Mouse (Mus musculus) frontal cortex, adult 2 months (tissue): ENCODE measurements around the gene Olfr1196. TPM values are rescaled to one million over a fixed set of nuclear protein-coding genes. Genes with fewer than 3 reads are reported as not detected.
"Not testable (repeated sequence)": the region's sequence is repeated elsewhere in the genome, so short reads cannot be mapped to it uniquely, and the experiment has no call there.

Experiments used
- DNase-seq, 2 experiments: peaks; one replicate each; pipeline ENCODE4 v3.0.0; 2022; ENCODE audit warnings: low spot score in 1 of 2; ENCODE audit errors: extremely low spot score in 1 of 2
- polyA plus RNA-seq: library from polyadenylated mRNA; depleted of rRNA; stranded (reverse); fragments of >200 nt; gene quantifications from 2 replicates; pipeline ENCODE4 v1.2.3, GENCODE M21; 2012; rRNA removed

The Olfr1196 gene
- not detected in 2 replicates for polyA plus RNA-seq

- no peak for DNase-seq
Measured at GRCm38 (mm10) chr2:88704497-88704896, at the start of gene Olfr1196. Gene Olfr1196, minus strand, starts transcription at chr2:88704597.

GRCm38 (mm10) chr2:88751270-88751669, 46.9 kb upstream of the Olfr1196 start, which contains the start of gene Olfr1198:
Gene Olfr1198, minus strand, starts transcription at chr2:88751370.
- no peak for DNase-seq

DNA sequence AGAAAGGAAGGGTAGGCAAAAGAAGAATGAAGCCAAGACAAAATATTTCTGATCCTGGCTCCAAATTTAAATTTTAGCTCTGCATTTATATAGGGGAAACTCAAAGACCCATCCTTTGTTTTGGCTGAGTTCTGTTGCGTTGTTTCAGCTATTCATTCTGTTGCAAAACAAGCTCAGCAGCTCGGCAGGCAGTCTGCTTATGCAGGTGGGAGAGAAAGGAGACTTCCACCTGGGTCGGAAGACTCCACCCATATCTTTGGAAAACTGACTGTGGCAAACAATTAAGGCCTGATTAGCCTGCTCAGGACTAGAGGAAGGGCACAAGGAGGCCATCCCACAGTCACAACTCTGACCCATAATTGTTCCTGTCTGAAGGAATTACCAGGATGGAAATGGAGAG, 39.0 kb upstream of the Olfr1196 start:
- no peak for DNase-seq

GRCm38 (mm10) chr2:88732266-88732665, 27.9 kb upstream of the Olfr1196 start, which contains the start of gene Olfr1197:
Gene Olfr1197, minus strand, starts transcription at chr2:88732366.
- DNase-seq, result no peak

- no peak for DNase-seq
Measured at GRCm38 (mm10) chr2:88689087-88689486, 15.3 kb downstream of the Olfr1196 start, which contains the start of gene Olfr1195. Gene Olfr1195, minus strand, starts transcription at chr2:88689187.

- DNase-seq, result not testable (repeated sequence)
Measured at GRCm38 (mm10) chr2:88675328-88675727, 29.1 kb downstream of the Olfr1196 start, which contains the start of gene Olfr1193. Gene Olfr1193, plus strand, starts transcription at chr2:88675628.

DNA sequence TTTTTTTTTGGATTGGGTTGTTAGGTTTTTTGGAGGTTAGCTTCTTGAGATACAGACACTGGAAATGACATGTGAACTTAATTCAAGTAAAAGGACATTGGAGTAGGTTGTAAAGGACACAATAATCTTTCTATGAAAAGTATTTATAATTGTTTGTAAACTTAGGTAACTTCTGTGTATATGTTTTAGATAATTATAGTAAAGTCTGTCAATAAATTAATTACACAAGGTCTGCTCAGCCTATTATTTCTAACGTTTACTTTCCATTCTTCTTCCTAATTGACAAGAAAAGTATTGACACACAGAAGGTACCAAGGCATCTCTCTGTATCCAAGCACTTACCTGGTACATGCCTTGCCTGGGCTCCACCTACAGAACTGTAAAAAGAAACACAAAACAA, 56.2 kb downstream of the Olfr1196 start, which contains the start of gene Olfr1192-ps1:
Gene Olfr1192-ps1, plus strand, starts transcription at position 301 of the 400 bp plus-strand sequence.
- no peak for DNase-seq

Other genes starting within 250 kb of the Olfr1196 start
- not detected in 2 replicates for gene Olfr1183, start 249.7 kb downstream of the Olfr1196 start, polyA plus RNA-seq
- not detected in 2 replicates for gene Olfr1184, start 221.0 kb downstream of the Olfr1196 start, polyA plus RNA-seq
- not detected in 2 replicates for gene Olfr1185-ps1, start 211.3 kb downstream of the Olfr1196 start, polyA plus RNA-seq
- not detected in 2 replicates for gene Olfr1186, start 186.0 kb downstream of the Olfr1196 start, polyA plus RNA-seq
- gene Olfr1188, start 147.7 kb downstream of the Olfr1196 start, polyA plus RNA-seq, result not detected in 2 replicates
- gene Olfr1189, start 118.1 kb downstream of the Olfr1196 start, polyA plus RNA-seq, result not detected in 2 replicates
- gene Olfr1191-ps1, start 64.1 kb downstream of the Olfr1196 start, polyA plus RNA-seq, result not detected in 2 replicates
- gene Olfr1192-ps1, start 56.1 kb downstream of the Olfr1196 start, polyA plus RNA-seq, result not detected in 2 replicates
- gene Olfr1193, start 29.0 kb downstream of the Olfr1196 start, polyA plus RNA-seq, result not detected in 2 replicates
- gene Olfr1195, start 15.4 kb downstream of the Olfr1196 start, polyA plus RNA-seq, result not detected in 2 replicates
- gene Olfr1197, start 27.8 kb upstream of the Olfr1196 start, polyA plus RNA-seq, result not detected in 2 replicates
- gene Olfr1198, start 46.8 kb upstream of the Olfr1196 start, polyA plus RNA-seq, result not detected in 2 replicates
- not detected in 2 replicates for gene Olfr1199, start 55.9 kb upstream of the Olfr1196 start, polyA plus RNA-seq
- gene Olfr1200, start 65.9 kb upstream of the Olfr1196 start, polyA plus RNA-seq, result not detected in 2 replicates
- gene Olfr1201, start 88.4 kb upstream of the Olfr1196 start, polyA plus RNA-seq, result not detected in 2 replicates
- gene Olfr1202, start 109.9 kb upstream of the Olfr1196 start, polyA plus RNA-seq, result not detected in 2 replicates
- gene Olfr1205, start 125.1 kb upstream of the Olfr1196 start, polyA plus RNA-seq, result not detected in 2 replicates
- not detected in 2 replicates for gene Olfr1204, start 144.7 kb upstream of the Olfr1196 start, polyA plus RNA-seq
- gene Olfr1206, start 158.6 kb upstream of the Olfr1196 start, polyA plus RNA-seq, result not detected in 2 replicates
- gene Olfr1208, start 197.7 kb upstream of the Olfr1196 start, polyA plus RNA-seq, result not detected in 2 replicates
- not detected in 2 replicates for gene Olfr1209, start 210.6 kb upstream of the Olfr1196 start, polyA plus RNA-seq
- not detected in 2 replicates for gene Olfr1211, start 233.5 kb upstream of the Olfr1196 start, polyA plus RNA-seq
- not detected in 2 replicates for gene Olfr1212, start 249.4 kb upstream of the Olfr1196 start, polyA plus RNA-seq